Mouse (Mus musculus): ENCODE measurements at regions not wholly inside any gene's neighbourhood (a gene's known extent, or its start where the extent isn't known, plus 50 kb on each side); places are given as distances from the start of the nearest gene placed in this dataset.

DNA sequence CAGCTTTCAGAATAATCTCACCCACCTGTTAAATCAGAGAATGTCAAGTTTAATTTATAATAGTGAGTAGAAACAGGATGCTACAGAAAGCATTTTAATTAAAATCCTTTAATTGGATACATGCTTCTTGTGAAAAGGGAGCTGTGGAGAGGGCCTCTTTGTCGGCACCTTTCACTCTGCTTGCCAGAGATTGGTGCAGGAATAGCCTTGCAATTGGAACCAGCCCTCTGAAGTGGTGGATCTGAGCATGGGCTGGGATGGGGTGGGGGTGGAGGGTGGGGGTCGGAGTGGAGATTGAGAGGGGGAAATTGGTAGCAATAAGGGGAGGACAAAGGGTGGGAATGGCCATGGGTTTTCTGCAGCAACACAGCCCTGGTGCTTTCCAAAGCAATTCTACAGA, 207.2 kb downstream of the Tbx15 start:
- in situ Hi-C loops (cut with MboI, MseI): no loop called here

DNA sequence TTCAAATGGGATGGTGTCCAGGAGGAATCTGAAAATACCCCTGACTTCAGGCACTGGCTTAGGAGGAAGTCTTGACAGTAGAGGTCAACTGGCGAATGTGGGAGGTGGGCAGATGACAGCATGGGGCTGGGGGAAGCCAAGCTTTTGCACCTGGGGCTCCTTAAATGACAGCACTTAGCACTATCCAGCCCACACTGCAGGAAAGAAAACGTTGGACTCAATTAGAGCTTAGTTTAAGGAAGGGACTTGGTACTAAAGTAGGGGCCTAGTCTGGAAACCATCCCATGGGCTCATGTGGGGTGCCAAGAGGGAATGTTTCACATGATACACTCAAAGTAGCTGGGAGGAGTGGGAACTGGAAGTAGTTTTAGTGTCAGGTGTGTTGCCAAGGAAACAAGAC, 207.6 kb downstream of the Tbx15 start:
- in situ Hi-C loops (cut with MboI, MseI): no loop called here

DNA sequence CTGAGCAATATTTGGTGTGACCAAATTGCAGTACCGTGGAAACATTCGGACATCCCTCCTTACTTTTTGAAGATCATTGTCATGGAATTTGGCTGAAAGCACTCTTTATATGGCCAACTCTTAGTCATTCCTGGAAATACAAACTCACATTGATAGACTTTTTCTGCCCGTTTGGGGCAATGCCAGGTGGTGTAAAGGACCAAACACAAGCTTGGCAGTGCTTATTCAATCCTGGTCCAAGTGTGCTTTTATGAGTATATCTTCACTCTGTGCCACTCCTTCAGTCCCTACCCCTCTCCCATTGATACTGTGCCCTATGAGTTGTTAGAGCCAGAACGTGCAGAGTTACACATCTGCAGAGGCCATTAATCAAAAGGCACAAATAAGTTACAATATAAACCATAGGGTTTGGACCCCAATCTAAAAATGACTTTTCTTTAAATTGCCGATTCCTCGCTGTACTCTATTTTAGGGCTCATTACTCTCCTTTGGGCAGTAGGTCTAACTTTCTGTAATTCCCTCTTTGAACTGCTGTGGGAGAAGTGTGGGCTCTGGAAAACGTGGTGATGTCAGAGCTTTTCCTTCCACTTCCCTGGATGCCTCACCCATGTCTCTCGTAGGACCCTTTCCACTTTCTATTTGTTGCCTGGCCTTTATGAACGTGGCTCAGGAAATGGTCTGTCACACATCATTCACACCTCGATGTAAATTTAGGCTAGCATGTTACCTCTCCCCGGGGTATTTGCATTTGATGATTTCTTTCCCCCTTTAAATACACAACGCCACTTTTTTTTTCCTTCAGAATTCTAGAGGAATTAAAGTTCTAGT, 219.1 kb downstream of the Tbx15 start:
- in situ Hi-C loops (cut with MboI, MseI): no loop called here

DNA sequence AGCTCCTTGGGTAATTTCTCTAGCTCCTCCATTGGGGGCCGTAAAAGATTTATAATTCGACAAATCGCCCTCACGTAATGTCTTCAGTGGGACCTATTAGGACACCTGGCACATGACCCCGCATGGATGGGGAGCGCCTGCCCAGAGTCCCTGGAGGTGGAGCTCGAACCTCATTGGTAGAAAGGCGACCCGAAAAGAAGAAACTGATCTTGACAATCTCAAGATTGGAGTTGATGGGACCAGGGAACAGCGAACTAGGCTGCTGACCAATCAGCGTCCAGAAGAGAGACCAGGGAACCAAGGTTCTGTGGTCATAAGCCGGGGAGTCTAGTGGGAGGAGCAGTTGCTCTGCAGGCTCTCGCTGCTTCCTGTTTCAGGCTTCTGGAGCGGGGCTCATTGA, 259.8 kb downstream of the Tbx15 start:
- in situ Hi-C loops (cut with MboI, MseI): no loop called here

DNA sequence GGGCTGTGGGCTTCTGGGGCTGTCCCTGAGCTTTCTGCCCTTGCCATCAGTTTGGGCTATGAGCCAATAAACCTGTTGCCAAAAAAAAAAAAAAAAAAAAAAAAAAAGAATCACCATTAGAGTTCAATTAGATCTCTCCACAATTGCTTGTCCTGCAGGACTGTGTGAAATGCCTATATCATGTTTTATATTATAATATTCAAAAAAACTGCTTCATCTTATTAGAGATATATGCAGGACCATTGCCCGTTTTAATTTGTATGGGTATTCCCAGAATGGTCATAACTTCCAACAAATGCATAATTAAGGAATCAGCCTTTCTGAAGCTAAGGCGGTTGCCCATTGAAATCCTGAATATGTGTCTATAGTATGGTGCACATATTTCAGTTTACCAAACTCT, 264.6 kb downstream of the Tbx15 start:
- in situ Hi-C loops (cut with MboI, MseI): no loop called here

DNA sequence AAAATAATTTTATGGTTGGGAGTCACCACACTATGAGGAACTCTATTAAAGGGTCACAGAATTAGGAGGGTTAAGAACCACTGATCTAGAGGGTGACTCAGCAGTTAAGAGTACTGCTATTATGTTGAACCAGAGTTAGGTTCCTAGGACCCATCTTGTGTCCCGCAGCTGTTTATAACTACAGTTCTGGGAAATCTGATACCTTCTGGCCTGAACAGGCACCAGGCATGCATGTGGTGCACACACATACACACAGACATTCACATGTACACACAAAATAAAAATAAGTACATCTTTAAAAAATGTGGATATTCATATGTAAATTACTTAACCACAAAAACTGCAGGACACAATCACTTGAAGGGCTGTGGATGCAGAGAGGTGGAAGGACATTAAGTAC, 272.1 kb downstream of the Tbx15 start:
- in situ Hi-C loops (cut with MboI, MseI): no loop called here

DNA sequence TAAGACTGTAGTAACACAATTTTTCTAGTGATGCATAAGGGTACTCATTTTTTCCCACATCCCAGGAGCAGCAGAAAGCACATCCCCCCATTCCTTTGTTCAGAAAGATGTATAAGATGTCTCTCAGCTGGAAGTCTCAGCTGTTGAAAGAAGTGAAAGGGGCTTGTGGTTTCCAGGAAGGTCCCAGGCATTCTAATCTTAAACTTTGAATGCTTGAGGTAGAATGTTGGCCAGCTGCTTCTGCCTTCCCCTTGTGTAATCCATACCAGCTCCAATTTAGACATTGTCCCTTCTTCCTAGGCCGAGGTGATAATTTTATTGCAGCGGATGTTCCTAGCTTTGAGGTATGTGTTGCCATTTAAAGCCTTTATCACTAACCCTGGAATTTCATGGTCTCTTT, 272.8 kb downstream of the Tbx15 start:
- in situ Hi-C loops (cut with MboI, MseI): no loop called here

DNA sequence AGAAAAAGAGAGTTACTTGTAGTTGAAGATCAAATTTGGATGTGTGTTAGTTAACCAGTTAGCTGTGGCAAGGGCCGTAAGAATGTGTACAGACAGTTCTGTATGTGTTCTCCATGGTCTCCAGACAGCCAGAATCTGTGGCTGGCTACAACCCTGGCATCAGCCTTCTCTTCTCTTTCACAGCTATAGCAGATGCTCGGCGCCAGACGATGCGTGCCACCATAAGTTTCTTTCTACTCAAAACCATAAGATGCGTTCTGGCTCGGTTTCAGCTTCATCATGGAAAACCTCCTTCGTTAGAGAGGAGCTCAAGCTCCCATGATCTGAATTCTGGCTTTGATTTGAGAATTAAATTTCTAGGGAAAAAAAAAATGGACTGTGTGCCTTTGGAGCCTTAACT, 275.6 kb downstream of the Tbx15 start:
- in situ Hi-C loops (cut with MboI, MseI): loop anchor here (5.0 kb wide), 1 partner anchor 88 kb away; no protein-coding TSS in a partner anchor

DNA sequence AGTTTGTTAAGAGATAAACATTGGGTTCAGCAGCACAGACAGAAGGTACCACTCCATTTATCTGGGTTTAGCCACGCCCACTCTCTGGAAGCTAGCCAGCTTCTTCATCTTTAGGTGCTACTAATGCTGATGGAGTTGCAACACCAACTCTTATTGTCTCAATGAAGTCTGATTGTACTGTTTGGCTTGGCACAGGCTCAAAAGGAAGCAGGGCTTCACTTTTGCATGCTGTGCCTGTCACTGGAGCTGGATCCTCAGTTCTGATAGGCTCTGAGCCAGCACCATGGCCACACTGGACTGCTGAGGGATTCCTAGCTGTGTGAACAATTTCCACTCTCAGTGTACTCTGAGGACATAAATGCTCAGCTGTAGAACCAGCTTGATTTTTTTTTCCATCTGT, 320.7 kb downstream of the Tbx15 start:
- in situ Hi-C loops (cut with MboI, MseI): no loop called here

DNA sequence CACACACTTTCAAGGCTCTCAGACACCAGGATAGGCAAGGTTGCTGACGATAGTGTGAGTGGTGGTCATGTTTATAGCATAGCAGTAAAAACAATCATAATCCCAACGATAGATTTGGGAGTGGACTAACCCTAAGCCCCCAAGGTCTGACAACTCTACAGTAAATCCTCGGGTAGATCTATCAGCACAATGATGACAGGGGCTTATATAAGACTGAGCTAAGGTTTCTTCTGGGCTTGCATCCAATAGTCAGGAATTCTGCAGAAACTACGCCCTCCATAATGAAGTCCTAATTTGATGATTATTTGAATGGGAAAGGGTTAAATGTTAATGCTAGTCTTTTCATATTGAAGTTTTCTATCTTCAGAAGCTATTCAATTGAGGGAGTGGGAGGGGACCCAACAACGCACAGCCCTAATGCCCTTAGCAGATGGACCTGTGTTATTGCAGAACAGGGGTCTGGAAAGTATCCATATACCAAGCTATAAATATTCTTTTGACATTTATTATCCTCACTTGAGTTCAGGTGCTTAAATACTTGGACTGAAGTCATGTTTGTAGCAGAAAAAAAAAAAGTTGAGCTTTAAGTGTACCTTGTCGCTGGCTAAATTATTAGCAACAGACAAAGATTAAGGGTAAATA, 311.8 kb upstream of the Spag17 start:
- in situ Hi-C loops (cut with MboI, MseI): no loop called here

DNA sequence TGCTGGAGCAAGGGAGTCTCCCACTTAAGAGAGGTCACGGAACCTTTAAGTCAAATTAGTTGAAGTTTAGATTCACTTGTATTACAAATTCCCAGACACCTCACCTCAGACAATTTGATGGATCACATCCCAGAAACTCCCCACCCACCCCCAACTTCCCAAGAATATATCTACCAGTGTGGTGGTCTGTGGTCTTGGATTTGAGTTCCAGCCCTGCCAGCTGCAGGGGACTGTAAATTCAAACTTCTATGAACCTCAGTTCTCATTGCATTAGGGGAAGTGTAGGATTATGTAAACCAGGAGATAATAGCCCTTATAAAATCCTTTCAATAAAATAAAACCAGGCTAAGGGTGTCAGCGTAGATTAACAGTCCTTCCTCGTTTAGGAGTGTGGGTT, 311.2 kb upstream of the Spag17 start:
- in situ Hi-C loops (cut with MboI, MseI): no loop called here

DNA sequence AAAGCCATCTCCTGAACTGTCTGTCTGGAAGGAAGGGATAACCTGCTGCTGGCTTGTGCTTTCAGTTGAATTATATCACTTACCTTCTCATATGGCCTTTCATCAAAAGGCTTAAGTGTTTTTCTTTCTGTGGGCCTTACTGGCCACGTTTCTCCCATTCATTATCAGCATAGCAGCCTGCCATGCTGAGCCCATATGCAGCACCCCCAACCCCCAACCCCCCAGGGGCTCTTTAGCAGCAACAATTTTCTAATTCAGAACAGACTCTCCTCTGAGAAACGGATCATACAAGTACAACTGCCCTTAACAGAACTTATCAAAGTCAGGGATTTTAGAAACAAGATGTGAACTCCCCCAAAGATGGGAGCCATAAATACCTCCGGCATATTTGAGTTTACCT, 282.5 kb upstream of the Spag17 start:
- in situ Hi-C loops (cut with MboI, MseI): no loop called here

DNA sequence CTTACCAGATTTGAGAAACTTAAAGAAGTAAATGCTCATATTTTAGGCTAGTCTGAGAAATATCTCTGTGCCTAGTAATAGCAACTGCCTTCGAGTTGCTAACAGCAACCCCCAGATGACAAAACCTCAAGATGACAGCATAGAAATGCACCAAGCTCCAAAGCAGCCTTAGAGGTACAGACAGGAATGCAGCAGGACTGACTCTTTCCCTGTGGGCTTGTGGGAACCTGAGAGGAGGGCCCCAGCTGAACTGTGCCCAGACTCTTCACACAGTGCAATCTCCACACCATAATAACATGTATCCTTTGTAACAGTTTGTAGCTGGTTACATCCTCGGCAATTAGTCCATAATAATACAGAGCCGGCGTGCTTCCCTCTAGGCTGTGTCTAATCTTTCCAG, 252.9 kb upstream of the Spag17 start:
- in situ Hi-C loops (cut with MboI, MseI): loop anchor here (10.0 kb wide), 1 partner anchor 822 kb away; no protein-coding TSS in a partner anchor

DNA sequence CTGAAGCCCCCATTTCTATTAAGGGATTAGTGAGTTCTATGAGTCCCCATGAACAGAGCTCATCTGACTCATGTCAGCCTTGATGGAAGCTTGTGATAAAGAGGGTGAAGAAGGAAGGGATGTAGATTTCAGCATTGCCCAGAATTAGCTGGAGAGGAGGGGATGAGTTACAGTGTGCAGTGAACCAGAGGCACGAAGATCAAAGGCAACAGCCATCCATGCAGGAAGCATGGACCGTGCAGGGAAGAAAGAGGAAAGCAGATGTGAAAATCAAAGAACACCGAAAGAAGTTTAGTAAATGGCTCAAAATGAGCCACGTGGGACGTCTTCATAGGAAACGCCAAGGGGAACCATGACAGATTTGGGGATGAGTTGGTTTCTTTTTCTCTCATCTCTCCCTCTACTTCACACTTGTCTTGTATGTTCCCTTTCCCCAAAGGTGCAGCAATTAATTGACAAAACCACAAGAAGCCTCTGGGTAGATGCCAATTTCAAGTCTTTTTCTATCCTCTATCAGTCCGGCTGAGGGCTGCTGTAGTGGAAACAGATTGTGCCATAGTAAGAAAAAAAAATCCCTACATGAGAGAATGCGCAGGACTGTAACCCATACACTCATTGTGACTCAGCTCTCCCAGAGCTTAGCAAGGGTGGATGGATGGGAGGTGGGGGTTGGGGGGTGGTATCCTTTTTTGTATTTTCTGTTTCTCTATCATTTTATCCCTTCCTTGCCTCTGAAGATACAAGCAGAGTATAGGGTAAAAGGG, 243.7 kb upstream of the Spag17 start:
- in situ Hi-C loops (cut with MboI, MseI): no loop called here

DNA sequence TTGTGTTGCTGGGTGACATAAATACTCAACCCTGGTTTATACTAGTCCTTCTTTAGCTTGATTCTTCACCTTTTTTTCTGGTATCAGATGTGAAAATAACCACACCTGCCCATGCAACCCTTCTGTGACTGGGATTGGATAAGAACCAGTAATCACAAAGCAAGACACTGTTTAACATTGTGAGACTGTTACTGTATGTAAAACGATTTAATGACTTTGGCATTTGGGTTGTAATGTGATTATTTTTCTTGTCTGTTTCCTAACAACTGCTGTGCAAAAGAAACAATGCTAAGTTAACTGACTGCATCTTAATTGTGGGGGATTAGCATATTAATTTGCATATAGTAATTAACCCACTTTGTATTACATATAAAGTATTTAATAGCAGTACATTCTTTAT, 240.3 kb upstream of the Spag17 start:
- in situ Hi-C loops (cut with MboI, MseI): no loop called here

DNA sequence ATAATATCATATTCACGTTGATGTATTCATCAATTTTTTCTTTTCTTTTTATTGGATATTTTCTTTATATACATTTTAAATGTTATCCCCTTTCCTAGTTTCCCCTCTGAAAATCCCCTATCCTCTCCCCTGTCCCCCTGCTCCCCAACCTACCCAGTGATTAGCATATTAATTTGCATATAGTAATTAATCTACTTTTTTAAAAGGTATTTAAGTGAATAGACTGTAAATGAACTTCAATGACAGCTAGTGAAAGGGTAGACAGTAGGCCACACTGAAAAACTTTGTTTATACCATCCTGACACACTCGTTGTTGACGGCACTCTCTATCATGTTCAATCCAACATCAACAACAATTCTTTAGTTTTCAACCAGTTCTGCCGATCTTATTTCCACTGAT, 239.9 kb upstream of the Spag17 start:
- in situ Hi-C loops (cut with MboI, MseI): no loop called here

DNA sequence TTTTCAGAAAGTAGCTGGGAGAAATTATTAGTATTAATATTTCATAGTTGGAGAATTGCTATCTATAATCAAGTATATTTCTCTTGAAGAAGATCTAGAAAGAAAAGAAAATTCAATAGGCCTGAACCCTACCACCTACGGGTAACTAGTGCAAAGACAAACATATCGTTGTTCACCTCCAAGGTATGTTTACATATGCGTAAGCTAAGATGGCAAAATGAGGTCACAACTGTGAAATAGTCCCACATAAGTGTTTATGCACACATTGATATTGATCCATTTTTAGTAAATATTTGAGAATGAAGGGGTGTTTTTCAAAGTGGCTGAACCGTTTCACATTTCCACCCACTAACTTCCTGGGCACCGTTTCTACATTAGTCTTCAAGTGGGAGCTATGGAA, 227.6 kb upstream of the Spag17 start:
- in situ Hi-C loops (cut with MboI, MseI): no loop called here

DNA sequence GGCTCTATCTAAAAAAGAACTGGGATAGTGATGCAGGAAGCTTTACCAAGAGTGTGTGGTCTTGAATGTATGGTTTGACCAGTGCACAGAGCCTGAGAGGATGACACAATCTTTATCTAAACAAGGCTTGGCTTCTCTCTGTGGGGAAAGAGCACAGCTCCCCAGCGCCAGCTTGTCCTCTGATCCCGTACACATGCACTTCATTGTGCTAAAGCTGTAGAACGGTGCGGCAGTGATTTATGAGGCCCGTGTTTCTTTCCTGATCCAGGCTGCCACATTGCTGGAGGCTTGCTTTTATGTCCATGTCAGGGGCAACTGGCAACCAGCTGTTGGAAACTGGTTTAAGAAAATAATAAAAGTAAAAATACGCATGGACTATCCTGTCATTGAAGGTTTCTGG, 221.4 kb upstream of the Spag17 start:
- in situ Hi-C loops (cut with MboI, MseI): no loop called here

DNA sequence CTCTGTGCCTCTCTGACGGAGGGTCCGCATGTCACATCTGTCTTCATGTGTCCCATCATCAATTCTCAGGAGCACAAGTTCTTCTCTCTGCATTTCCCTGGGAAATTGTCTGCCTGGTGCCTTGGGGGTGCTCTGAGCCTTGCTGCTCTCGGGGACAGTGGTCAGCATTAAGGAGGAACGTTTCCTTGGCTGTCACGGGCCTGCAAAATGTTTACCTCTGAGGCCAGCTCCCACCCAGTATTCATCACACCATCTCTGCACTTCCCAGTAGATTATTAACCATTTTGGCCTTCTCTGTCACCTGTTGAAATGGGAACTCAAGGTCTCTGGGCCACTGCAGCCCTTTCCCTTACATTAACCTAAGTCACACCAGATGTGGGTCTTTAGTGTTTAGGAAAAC, 219.8 kb upstream of the Spag17 start:
- in situ Hi-C loops (cut with MboI, MseI): no loop called here

DNA sequence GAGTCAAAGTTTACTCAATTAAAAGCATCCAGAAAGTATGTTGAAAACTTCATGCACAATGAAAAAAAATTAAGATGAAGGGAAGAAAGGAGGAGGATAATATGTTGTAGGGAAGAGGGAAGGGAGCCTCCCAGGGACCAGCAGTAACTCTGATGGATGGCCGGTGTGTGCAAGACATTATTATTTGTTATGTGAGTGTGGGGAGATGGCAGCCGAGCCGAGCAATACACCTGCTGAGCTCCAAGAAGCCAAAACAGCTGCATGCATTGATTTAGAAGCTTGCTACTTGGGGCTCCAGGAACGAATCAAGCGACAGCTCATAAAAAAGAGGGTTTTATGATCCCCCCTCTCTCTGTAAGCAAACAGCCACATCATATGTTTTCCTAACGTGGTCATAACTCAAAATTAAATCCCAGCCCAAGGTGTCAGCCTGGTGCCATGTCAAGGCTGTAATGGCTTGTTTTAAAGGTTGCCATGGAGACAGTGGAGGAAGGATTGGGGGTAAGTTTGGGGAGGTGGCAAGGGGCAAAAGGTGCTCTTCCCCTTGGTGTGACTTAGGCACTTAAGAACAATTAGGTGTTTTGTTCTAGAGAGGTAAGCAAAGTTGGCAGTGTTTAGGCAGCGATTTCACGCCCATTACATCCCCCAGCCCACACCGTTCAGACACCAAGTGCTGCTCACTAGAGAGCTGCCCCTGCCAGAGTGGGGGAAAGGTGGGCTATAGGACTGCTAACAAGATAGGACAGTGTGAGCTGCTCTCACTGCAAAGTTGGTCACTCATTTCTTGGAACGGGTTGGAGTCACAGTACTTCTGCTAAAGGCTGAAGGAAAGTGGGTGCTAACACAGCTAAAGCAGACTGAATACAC, 219.1 kb upstream of the Spag17 start:
- in situ Hi-C loops (cut with MboI, MseI): no loop called here

DNA sequence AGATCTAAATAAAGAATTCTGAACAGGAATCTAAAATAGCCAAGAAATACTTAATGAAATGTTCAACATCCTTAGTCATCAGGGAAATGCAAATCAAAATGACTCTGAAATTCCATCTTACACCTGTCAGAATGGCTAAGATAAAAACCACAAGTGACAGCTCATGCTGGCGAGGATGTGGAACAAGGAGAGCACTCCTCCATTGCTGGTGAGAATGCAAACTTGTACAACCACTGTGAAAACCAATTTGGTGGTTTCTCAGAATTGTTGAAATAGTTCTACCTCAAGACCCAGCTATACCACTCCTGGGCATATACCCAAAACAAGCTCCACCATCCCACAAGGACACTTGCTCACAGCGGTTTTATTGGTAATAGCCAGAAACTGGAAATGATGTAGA, 211.1 kb upstream of the Spag17 start:
- in situ Hi-C loops (cut with MboI, MseI): no loop called here

DNA sequence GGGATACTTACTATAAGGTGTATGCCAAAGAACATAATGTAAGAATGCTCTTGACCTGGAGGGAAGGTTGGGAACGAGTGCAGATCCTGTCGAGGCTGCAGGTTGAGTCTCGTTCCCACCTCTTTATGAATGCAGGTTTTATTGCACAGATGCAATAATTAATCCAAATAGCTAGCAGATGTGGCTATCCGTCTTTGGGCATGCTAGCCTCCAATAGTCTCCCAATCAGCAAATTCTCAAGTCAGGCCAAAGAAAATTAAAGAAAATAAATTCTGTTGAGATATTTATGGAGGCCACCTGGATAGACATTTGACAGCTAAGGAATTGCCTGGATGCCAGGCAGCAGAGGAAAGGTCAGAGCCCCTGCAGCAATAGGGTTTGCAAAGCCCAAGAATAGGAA, 175.7 kb upstream of the Spag17 start:
- in situ Hi-C loops (cut with MboI, MseI): no loop called here
